Mouse (Mus musculus) layer of hippocampus, adult 11-12 months (tissue): ENCODE measurements around the gene Cldn11.
"Not testable (repeated sequence)": the region's sequence is repeated elsewhere in the genome, so short reads cannot be mapped to it uniquely, and the experiment has no call there.

Source experiments
- DNase-seq: peaks from one replicate; pipeline ENCODE4 v3.0.0; 2022; ENCODE audit warnings: low spot score

Gene Cldn11

GRCm38 (mm10) chr3:31149706-31150105 is at the start of gene Cldn11:
Gene Cldn11, plus strand, starts transcription at chr3:31149920.
- DNase-seq: peak; percentile 52

- no peak for DNase-seq
Measured at GRCm38 (mm10) chr3:31100026-31100425, 49.7 kb upstream of the Cldn11 start.

GRCm38 (mm10) chr3:31100802-31101201 is 48.9 kb upstream of the Cldn11 start:
- DNase-seq: no peak

- no peak for DNase-seq
Measured at GRCm38 (mm10) chr3:31104936-31105335, 44.8 kb upstream of the Cldn11 start.

- no peak for DNase-seq
Measured at GRCm38 (mm10) chr3:31106597-31106996, 43.1 kb upstream of the Cldn11 start.

GRCm38 (mm10) chr3:31107674-31108073 is 42.0 kb upstream of the Cldn11 start:
- DNase-seq: no peak

GRCm38 (mm10) chr3:31109108-31109507 is 40.6 kb upstream of the Cldn11 start:
- DNase-seq: no peak

- DNase-seq: no peak
Measured at GRCm38 (mm10) chr3:31123098-31123497, 26.6 kb upstream of the Cldn11 start.

GRCm38 (mm10) chr3:31126303-31126702 is 23.4 kb upstream of the Cldn11 start:
- DNase-seq: no peak

GRCm38 (mm10) chr3:31126848-31127247 is 22.9 kb upstream of the Cldn11 start:
- no peak for DNase-seq

GRCm38 (mm10) chr3:31129766-31130165 is 20.0 kb upstream of the Cldn11 start:
- no peak for DNase-seq

GRCm38 (mm10) chr3:31133664-31134063 is 16.1 kb upstream of the Cldn11 start:
- DNase-seq: no peak

GRCm38 (mm10) chr3:31134246-31134645 is 15.5 kb upstream of the Cldn11 start:
- no peak for DNase-seq

GRCm38 (mm10) chr3:31134696-31135095 is 15.0 kb upstream of the Cldn11 start:
- no peak for DNase-seq

- DNase-seq: not testable (repeated sequence)
Measured at GRCm38 (mm10) chr3:31136591-31136990, 13.1 kb upstream of the Cldn11 start.

GRCm38 (mm10) chr3:31138454-31139424 is 11.0 kb upstream of the Cldn11 start:
- DNase-seq: peak; percentile 88

- DNase-seq: no peak
Measured at GRCm38 (mm10) chr3:31141621-31142020, 8.1 kb upstream of the Cldn11 start.

- DNase-seq: not testable (repeated sequence)
Measured at GRCm38 (mm10) chr3:31145222-31145621, 4.5 kb upstream of the Cldn11 start.

GRCm38 (mm10) chr3:31145641-31146290 is 4.0 kb upstream of the Cldn11 start:
- peak; percentile 91 for DNase-seq

GRCm38 (mm10) chr3:31148595-31148994 is 1.1 kb upstream of the Cldn11 start:
- DNase-seq: no peak

- peak; percentile 70 for DNase-seq
Measured at GRCm38 (mm10) chr3:31152108-31152507, 2.4 kb downstream of the Cldn11 start.

GRCm38 (mm10) chr3:31156126-31156525 is 6.4 kb downstream of the Cldn11 start:
- no peak for DNase-seq

GRCm38 (mm10) chr3:31157776-31158175 is 8.1 kb downstream of the Cldn11 start:
- no peak for DNase-seq
